ENCODE assay signal across 10 mouse cellular contexts in genomic region chr10:30768250-30768649, GRCm38 (mm10). TPM values are rescaled to one million over a fixed set of nuclear protein-coding genes. Genes with fewer than 3 reads are reported as not detected.
A peak's percentile ranks its signal among the peaks of the same experiment; 100 is the strongest.
DNase-seq lines count a peak whose midpoint lies in the region; ATAC-seq and TF ChIP-seq lines count a peak whose summit lies in the region.
"Had no signal": no experiment of that assay in that cellular context is flagged by ENCODE, and none has a peak within 500 bp of the region (broad histone marks: within the 10 kb centered on the region; RNA-seq: fewer than 3 reads in every experiment).

No protein-coding gene starts in this region.

- 0 out of 2 replicates have a peak, but pooled peaks cover 3% of the 10 kb centered on the region for H3K9me3 ChIP-seq in kidney, embryonic 15.5 days (replicated peaks)
- H3K9me3 ChIP-seq in lung, postnatal 0 days (ENCODE audit: low read length), result no peaks in the 10 kb centered on the region
- peaks cover 3% of the 10 kb centered on the region; the same call in 1 of the 2 replicates for H3K9me3 ChIP-seq in forebrain, embryonic 15.5 days
- H3K9me3 ChIP-seq in midbrain, embryonic 15.5 days, result no peaks in the 10 kb centered on the region

- ATAC-seq in kidney, embryonic 15.5 days (replicated peaks; ENCODE audit: low FRiP score), result no peak
- peak; percentile 89 for ATAC-seq in lung, postnatal 0 days
- no peak for ATAC-seq in forebrain, embryonic 15.5 days (replicated peaks)
- ATAC-seq in midbrain, embryonic 15.5 days (replicated peaks), result no peak
- ATAC-seq: inflammation-experienced regulatory T-cells, adult 6 months had no signal

- no peaks in the 10 kb centered on the region for H3K4me1 ChIP-seq in kidney, embryonic 15.5 days
- H3K4me1 ChIP-seq in brown adipose tissue, adult 24 weeks (ENCODE audit: control insufficient read depth, insufficient read depth, insufficient read length, low read length), result peaks cover 13% of the 10 kb centered on the region
- H3K4me1 ChIP-seq in lung, postnatal 0 days (ENCODE audit: insufficient read depth, low read depth, low read length), result no peaks in the 10 kb centered on the region
- no peaks in the 10 kb centered on the region for H3K4me1 ChIP-seq in forebrain, embryonic 15.5 days
- no peaks in the 10 kb centered on the region for H3K4me1 ChIP-seq in midbrain, embryonic 15.5 days

- no peak overlapping the region for H3K4me2 ChIP-seq in kidney, embryonic 15.5 days
- no peak overlapping the region for H3K4me2 ChIP-seq in lung, postnatal 0 days (replicated peaks; ENCODE audit: low read depth, low read length)
- no peak overlapping the region for H3K4me2 ChIP-seq in forebrain, embryonic 15.5 days (replicated peaks)
- no peak overlapping the region for H3K4me2 ChIP-seq in midbrain, embryonic 15.5 days

- H3K4me3 ChIP-seq in kidney, embryonic 15.5 days (replicated peaks), result no peak overlapping the region
- no peak overlapping the region for H3K4me3 ChIP-seq in brown adipose tissue, adult 24 weeks (ENCODE audit: insufficient read depth, low read depth, low read length)
- H3K4me3 ChIP-seq in lung, postnatal 0 days (ENCODE audit: low read depth, low read length), result no peak overlapping the region
- H3K4me3 ChIP-seq in forebrain, embryonic 15.5 days, result no peak overlapping the region
- no peak overlapping the region for H3K4me3 ChIP-seq in midbrain, embryonic 15.5 days
- H3K4me3 ChIP-seq: megakaryocyte, embryonic 14.5 days had no signal

- TF ChIP-seq CTCF in lung, postnatal 0 days (IDR thresholded peaks at IDR 0.05), result no peak

- peak; percentile 58 for TF ChIP-seq EP300 in lung, postnatal 0 days (IDR thresholded peaks at IDR 0.05)

- no peak overlapping the region for H3K27ac ChIP-seq in kidney, embryonic 15.5 days
- peak overlapping the region; percentile 92 for H3K27ac ChIP-seq in brown adipose tissue, adult 24 weeks (replicated peaks; ENCODE audit: low read depth, low read length)
- peak overlapping the region; percentile 66 for H3K27ac ChIP-seq in lung, postnatal 0 days (ENCODE audit: low read length)
- H3K27ac ChIP-seq in forebrain, embryonic 15.5 days (replicated peaks), result no peak overlapping the region
- H3K27ac ChIP-seq in midbrain, embryonic 15.5 days, result no peak overlapping the region

- 86% methylated on average over 3 of the region's 3 CpGs for WGBS in kidney, embryonic 15.5 days
- 42% methylated on average over 3 of the region's 3 CpGs for WGBS in lung, postnatal 0 days
- WGBS in forebrain, embryonic 15.5 days, result 92% methylated on average over 3 of the region's 3 CpGs
- WGBS in midbrain, embryonic 15.5 days, result 89% methylated on average over 3 of the region's 3 CpGs

- DNase-seq in kidney, adult 18-20 months, result peak; percentile 48
- DNase-seq in adrenal gland, postnatal 10 days, result peak; percentile 59
- DNase-seq in lung, postnatal 0 days (ENCODE audit: low spot score), result peak; percentile 89
- DNase-seq: thymus, adult 18-20 months had no signal

- H3K9ac ChIP-seq in kidney, embryonic 15.5 days, result no peak overlapping the region
- no peak overlapping the region for H3K9ac ChIP-seq in lung, postnatal 0 days (replicated peaks; ENCODE audit: low read depth)
- H3K9ac ChIP-seq in forebrain, embryonic 15.5 days (replicated peaks), result no peak overlapping the region
- H3K9ac ChIP-seq in midbrain, embryonic 15.5 days, result no peak overlapping the region

- no peaks in the 10 kb centered on the region for H3K27me3 ChIP-seq in kidney, embryonic 15.5 days
- H3K27me3 ChIP-seq in lung, postnatal 0 days (replicated peaks; ENCODE audit: insufficient read depth, low read length), result no peaks in the 10 kb centered on the region
- no peaks in the 10 kb centered on the region for H3K27me3 ChIP-seq in forebrain, embryonic 15.5 days
- no peaks in the 10 kb centered on the region for H3K27me3 ChIP-seq in midbrain, embryonic 15.5 days (replicated peaks)
- H3K27me3 ChIP-seq: megakaryocyte, embryonic 14.5 days had no signal

- H3K36me3 ChIP-seq in kidney, embryonic 15.5 days, result 0 out of 2 replicates have a peak, but pooled peaks cover 3% of the 10 kb centered on the region
- no peaks in the 10 kb centered on the region for H3K36me3 ChIP-seq in lung, postnatal 0 days (ENCODE audit: insufficient read depth, low read length)
- H3K36me3 ChIP-seq in forebrain, embryonic 15.5 days, result no peaks in the 10 kb centered on the region
- H3K36me3 ChIP-seq in midbrain, embryonic 15.5 days (replicated peaks), result no peaks in the 10 kb centered on the region

RNA-seq across cellular contexts. Expression of gene Ncoa7, which starts 34.9 kb away (rescaled TPM):
- polyA plus RNA-seq in kidney, embryonic 15.5 days (2015; fragmentation: Nextera tagmentation; extraction: Ambion mirVana), result 16.3 and 16.6 TPM in 2 replicates
- 10 to 100 TPM; 33.4 to 42.0 TPM for total RNA-seq in adrenal gland, postnatal 10 days (2021)
- polyA plus RNA-seq in brown adipose tissue, adult 24 weeks (2012; ENCODE audit: insufficient read depth, insufficient read length, missing spikeins), result 11.1 and 20.7 TPM in 2 replicates
- 8.8 and 12.4 TPM in 2 replicates for polyA plus RNA-seq in lung, postnatal 0 days (2015; fragmentation: Nextera tagmentation; extraction: Ambion mirVana)
- polyA plus RNA-seq in forebrain, embryonic 15.5 days (2015; fragmentation: Nextera tagmentation; extraction: Ambion mirVana), result 13.4 and 13.7 TPM in 2 replicates
- polyA plus RNA-seq in midbrain, embryonic 15.5 days (2015; fragmentation: Nextera tagmentation; extraction: Ambion mirVana), result 18.0 and 19.8 TPM in 2 replicates

Comparison
In these comparisons a context has a peak if more than half of its experiments do, and no peak if none do; other contexts are left out.
1. H3K27ac ChIP-seq: peak in brown adipose tissue, adult 24 weeks (single experiment) and lung, postnatal 0 days (single experiment); none in kidney, embryonic 15.5 days (single experiment), forebrain, embryonic 15.5 days (single experiment) and midbrain, embryonic 15.5 days (single experiment).
2. Peak in every context shown above with its lines, with median percentiles within 50 percentile points of each other: DNase-seq.